Mouse (Mus musculus) heart, embryonic 16.5 days (tissue): Measurements from ENCODE around the gene Gucd1. TPM values are rescaled to one million over a fixed set of nuclear protein-coding genes. Genes with fewer than 3 reads are reported as not detected.
"Not testable (repeated sequence)": the region's sequence is repeated elsewhere in the genome, so short reads cannot be mapped to it uniquely, and the experiment has no call there.

ENCODE experiments used
- ATAC-seq: fragments of 200-750 bp; cut with Nextera tagmentation; replicated peaks from 2 replicates; pipeline ENCODE4 v1.8.0; 2017; ENCODE audit warnings: moderate number of reproducible peaks; ENCODE audit not compliant: insufficient read depth, low FRiP score; ENCODE audit errors: extremely low read depth
- H3K27ac ChIP-seq: fragments of 300-500 bp; sonication (generic); 2 replicates; pipeline ENCODE4 v1.5.1; 2014; ENCODE audit warnings: mild to moderate bottlenecking, low read length, control low read depth, moderate library complexity
- H3K27me3 ChIP-seq: fragments of 300-500 bp; sonication (generic); 2 replicates; pipeline ENCODE4 v1.6.1; 2014; ENCODE audit warnings: low read length, mixed read lengths; ENCODE audit not compliant: control insufficient read depth, insufficient read depth
- H3K36me3 ChIP-seq: fragments of 300-500 bp; sonication (generic); 2 replicates; pipeline ENCODE4 v1.6.1; 2014; ENCODE audit not compliant: control insufficient read depth, insufficient read depth
- H3K4me1 ChIP-seq: fragments of 300-500 bp; sonication (generic); 2 replicates; pipeline ENCODE4 v1.6.1; 2014; ENCODE audit warnings: low read length, mixed read lengths; ENCODE audit not compliant: control insufficient read depth, insufficient read depth
- H3K4me2 ChIP-seq: fragments of 300-500 bp; sonication (generic); 2 replicates; pipeline ENCODE4 v1.6.1; 2014; ENCODE audit warnings: low read depth, mild to moderate bottlenecking, control low read depth, low read length
- H3K4me3 ChIP-seq: fragments of 300-500 bp; sonication (generic); 2 replicates; pipeline ENCODE4 v1.5.1; 2014; ENCODE audit warnings: mild to moderate bottlenecking, control low read depth, low read length
- H3K9ac ChIP-seq: fragments of 300-500 bp; sonication (generic); 2 replicates; pipeline ENCODE4 v1.6.1; 2014; ENCODE audit warnings: low read length, control low read depth
- H3K9me3 ChIP-seq: fragments of 300-500 bp; sonication (generic); replicated peaks from 2 replicates; pipeline ENCODE4 v1.6.1; 2016; ENCODE audit warnings: low read length; ENCODE audit not compliant: control insufficient read depth
- WGBS: fragments of 180-500 bp; shearing (Covaris S2); extraction: QIAGEN DNeasy Blood & Tissue Kit; methylation state at CpG from one replicate; pipeline ENCODE4 v1.1.7; 2014; 5-methylcytosine and 5-hydroxymethylcytosine counted together
- polyA plus RNA-seq: library from polyadenylated mRNA; unstranded; fragments of >200 nt; fragmentation: Nextera tagmentation; extraction: Ambion mirVana; gene quantifications from 2 replicates; pipeline ENCODE4 v1.2.1, GENCODE M21; 2015

The Gucd1 gene
- polyA plus RNA-seq, 1 experiment from 2014 or later, result 26.9 TPM

- Histone ChIP-seq H3K27ac (peak overlapping the region; percentile 87), H3K4me1 (peaks cover 22% of the 10 kb centered on the region), H3K4me2 (peak overlapping the region; percentile 34; the same call in 1 of the 2 replicates)
- not testable (repeated sequence) for H3K4me3 ChIP-seq, H3K9ac ChIP-seq, H3K9me3 ChIP-seq, H3K36me3 ChIP-seq, H3K27me3 ChIP-seq
- WGBS, result 36% methylated on average over 12 of the region's 18 CpGs
- peak; percentile 77 for ATAC-seq
These were observed 61.5 kb downstream of the Gucd1 start for GRCm38 (mm10) chr10:75456061-75456831.

DNA sequence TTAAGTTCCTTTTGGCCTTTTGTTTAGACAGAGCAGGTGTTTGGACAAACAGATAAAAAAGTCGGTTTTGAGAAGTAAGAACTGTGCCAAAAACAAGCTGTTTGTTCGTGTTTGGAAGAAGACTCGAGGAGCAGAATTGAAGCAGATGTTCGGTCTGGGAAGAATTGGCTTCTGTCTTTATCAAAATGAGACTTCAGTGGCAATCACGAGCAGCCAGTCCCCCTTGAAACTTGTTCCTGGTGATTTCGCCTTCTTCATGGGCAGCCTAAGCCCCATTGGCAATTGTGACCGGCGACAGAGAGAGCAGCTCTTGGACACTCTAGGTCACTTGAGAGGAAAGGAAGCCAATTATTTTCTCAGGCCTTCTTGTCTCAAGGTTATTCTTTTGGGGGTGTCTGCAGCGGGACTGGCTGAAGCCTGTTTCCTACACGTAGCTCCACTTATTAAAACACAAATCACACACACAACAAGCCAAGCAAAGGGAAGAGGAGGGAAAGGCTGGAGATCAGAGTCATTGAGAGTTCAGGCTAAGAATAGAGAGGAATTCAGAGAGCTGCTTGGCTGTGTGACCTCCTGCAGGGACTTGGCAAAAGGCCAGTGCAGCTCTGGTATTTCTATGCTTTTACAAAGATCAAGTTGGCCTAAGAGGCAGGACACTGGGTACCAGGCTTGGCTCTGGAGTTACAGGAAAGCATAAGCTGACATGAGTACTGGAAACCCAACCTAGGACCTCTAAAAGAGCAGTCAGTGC is 66.6 kb downstream of the Gucd1 start:
- H3K36me3 ChIP-seq, result no peaks in the 10 kb centered on the region
- no peaks in the 10 kb centered on the region for H3K27me3 ChIP-seq
- no peak overlapping the region for H3K4me3 ChIP-seq
- WGBS, result 11% methylated on average over 10 of the region's 10 CpGs
- peaks cover 57% of the 10 kb centered on the region for H3K4me1 ChIP-seq
- H3K9me3 ChIP-seq, result no peaks in the 10 kb centered on the region
- peak overlapping the region; percentile 98 for H3K27ac ChIP-seq
- H3K9ac ChIP-seq, result peak overlapping the region; percentile 52
- peak overlapping the region; percentile 48 for H3K4me2 ChIP-seq
- ATAC-seq, result peak; percentile 88

DNA sequence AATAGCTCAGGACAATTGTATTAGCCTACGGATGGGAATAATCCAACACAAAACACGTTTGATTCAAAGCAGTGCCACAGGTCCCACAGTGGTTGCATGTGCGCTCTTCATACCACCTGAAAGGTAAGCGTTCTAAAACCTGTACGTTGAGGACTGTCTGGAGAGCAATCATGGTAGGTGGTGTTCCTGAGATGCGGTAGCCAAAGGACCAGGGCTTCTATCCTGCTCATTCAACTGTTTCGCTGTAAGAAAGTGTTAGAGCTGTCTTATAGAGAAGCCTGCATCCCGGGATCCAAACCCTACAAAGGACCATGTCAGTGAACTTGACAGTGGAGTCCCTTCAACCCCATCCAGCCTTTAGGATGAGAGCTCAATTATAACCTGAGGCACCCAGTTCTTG is 67.4 kb downstream of the Gucd1 start:
- peaks cover 51% of the 10 kb centered on the region for H3K4me1 ChIP-seq
- H3K9me3 ChIP-seq, result no peaks in the 10 kb centered on the region
- H3K4me3 ChIP-seq, result no peak overlapping the region
- WGBS, result 88% methylated on average over 8 of the region's 8 CpGs
- no peak overlapping the region for H3K9ac ChIP-seq
- no peak overlapping the region for H3K4me2 ChIP-seq
- no peaks in the 10 kb centered on the region for H3K27me3 ChIP-seq
- no peak for ATAC-seq
- no peaks in the 10 kb centered on the region for H3K36me3 ChIP-seq
- H3K27ac ChIP-seq, result peak overlapping the region; percentile 98

- Histone ChIP-seq H3K4me1 (peaks cover 57% of the 10 kb centered on the region), H3K9ac (peak overlapping the region; percentile 11; the same call in 1 of the 2 replicates), H3K27ac (peak overlapping the region; percentile 73), H3K4me2 (no peak overlapping the region), H3K9me3 (no peaks in the 10 kb centered on the region), H3K36me3 (no peaks in the 10 kb centered on the region), H3K4me3 (no peak overlapping the region), H3K27me3 (no peaks in the 10 kb centered on the region)
- no peak for ATAC-seq
- 50% methylated on average over 6 of the region's 6 CpGs for WGBS
These were observed 68.9 kb downstream of the Gucd1 start for GRCm38 (mm10) chr10:75448806-75449420.

DNA sequence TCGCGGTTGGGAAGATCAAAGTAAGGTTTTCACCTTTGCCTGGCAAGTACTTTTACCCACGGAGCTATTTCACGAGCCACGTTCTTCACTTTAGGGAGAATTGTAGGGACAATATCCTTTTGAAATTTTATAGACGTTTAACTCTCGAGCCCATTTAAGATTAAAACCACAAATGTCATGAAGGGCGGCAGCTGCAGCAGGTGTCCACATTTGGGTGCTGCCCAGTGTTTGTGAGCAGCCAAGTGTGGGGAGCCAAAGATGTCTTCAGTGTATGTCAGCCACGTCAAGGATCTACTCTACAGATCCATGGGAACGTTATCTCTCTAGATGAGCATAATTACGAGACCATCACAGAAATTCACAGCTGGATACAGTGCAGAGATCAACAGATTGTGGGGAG is 70.3 kb downstream of the Gucd1 start:
- H3K27me3 ChIP-seq, result no peaks in the 10 kb centered on the region
- no peaks in the 10 kb centered on the region for H3K36me3 ChIP-seq
- no peak overlapping the region for H3K9ac ChIP-seq
- H3K9me3 ChIP-seq, result no peaks in the 10 kb centered on the region
- WGBS, result 78% methylated on average over 11 of the region's 11 CpGs
- no peak overlapping the region for H3K4me2 ChIP-seq
- peak overlapping the region; percentile 50; the same call in 1 of the 2 replicates for H3K27ac ChIP-seq
- H3K4me3 ChIP-seq, result no peak overlapping the region
- peaks cover 57% of the 10 kb centered on the region for H3K4me1 ChIP-seq
- no peak for ATAC-seq

DNA sequence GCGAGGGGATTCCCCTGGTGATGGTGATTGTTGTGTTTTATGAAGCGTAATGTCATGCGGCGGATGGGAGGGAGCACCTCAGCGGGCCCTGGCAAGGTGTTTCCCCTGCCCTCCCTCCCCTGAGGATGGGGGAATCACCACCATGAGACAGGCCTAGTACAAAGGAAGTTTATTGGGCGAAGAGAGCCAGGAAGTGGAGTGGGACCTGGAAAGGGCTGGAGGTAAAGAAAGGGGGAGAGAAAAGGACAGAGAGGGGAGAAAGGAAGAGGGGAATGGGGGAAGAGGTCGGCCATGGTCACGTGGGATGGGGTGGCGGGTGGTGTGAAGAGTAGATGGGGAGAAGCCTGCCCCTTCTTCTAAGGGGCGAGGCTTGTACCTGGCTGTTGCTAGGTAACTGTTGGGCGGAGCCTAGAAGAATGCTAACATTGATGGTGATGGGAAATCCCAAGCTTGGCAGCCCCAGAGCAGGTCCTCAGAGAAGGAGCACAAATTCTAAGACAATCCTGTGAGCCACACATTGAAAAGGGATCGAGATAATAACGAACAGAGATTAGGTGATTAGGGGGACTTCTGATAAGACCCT is 71.2 kb downstream of the Gucd1 start:
- peak overlapping the region; percentile 50 for H3K27ac ChIP-seq
- H3K9me3 ChIP-seq, result no peaks in the 10 kb centered on the region
- no peaks in the 10 kb centered on the region for H3K36me3 ChIP-seq
- no peak overlapping the region for H3K9ac ChIP-seq
- H3K4me1 ChIP-seq, result peaks cover 57% of the 10 kb centered on the region
- no peaks in the 10 kb centered on the region for H3K27me3 ChIP-seq
- WGBS, result 62% methylated on average over 13 of the region's 13 CpGs
- no peak overlapping the region for H3K4me3 ChIP-seq
- 0 out of 2 replicates have a peak overlapping the region, but pooled peaks have one; percentile 3 for H3K4me2 ChIP-seq
- peak; percentile 35; the same call in 1 of the 2 replicates for ATAC-seq

- no peak overlapping the region for H3K4me3 ChIP-seq
- no peaks in the 10 kb centered on the region for H3K36me3 ChIP-seq
- 0 out of 2 replicates have a peak overlapping the region, but pooled peaks have one; percentile 17 for H3K27ac ChIP-seq
- no peak overlapping the region for H3K4me2 ChIP-seq
- no peaks in the 10 kb centered on the region for H3K9me3 ChIP-seq
- no peaks in the 10 kb centered on the region for H3K27me3 ChIP-seq
- WGBS, result 41% methylated on average over 8 of the region's 8 CpGs
- H3K9ac ChIP-seq, result no peak overlapping the region
- ATAC-seq, result no peak
- peaks cover 43% of the 10 kb centered on the region for H3K4me1 ChIP-seq
These were observed 72.7 kb downstream of the Gucd1 start for GRCm38 (mm10) chr10:75445030-75445429.

GRCm38 (mm10) chr10:75444111-75444826 is 73.5 kb downstream of the Gucd1 start:
- Histone ChIP-seq H3K27ac (0 out of 2 replicates have a peak overlapping the region, but pooled peaks have one; percentile 17), H3K9ac (no peak overlapping the region), H3K4me2 (no peak overlapping the region), H3K4me3 (no peak overlapping the region), H3K4me1 (peaks cover 37% of the 10 kb centered on the region), H3K9me3 (no peaks in the 10 kb centered on the region), H3K27me3 (no peaks in the 10 kb centered on the region), H3K36me3 (no peaks in the 10 kb centered on the region)
- no peak for ATAC-seq
- 75% methylated on average over 19 of the region's 19 CpGs for WGBS
